Mouse (Mus musculus) heart, postnatal 0 days (tissue): Measurements from ENCODE around the gene D17Wsu92e.

Source experiments
- CTCF ChIP-seq: IDR thresholded peaks from 2 replicates; pipeline ENCODE4 v1.5.1; 2016; ENCODE audit warnings: antibody characterized with exemption, control low read depth, low read depth
- EP300 ChIP-seq: IDR thresholded peaks from 2 replicates; pipeline ENCODE4 v1.6.1; 2016; ENCODE audit warnings: antibody characterized with exemption, low read depth

- TF ChIP-seq CTCF (no peak), EP300 (no peak)
Measured at GRCm38 (mm10) chr17:27825539-27825938, 5.1 kb upstream of the D17Wsu92e start.
